In genomic region chr1:136773743-136774142, GRCm38 (mm10) we compare ENCODE assay signal across 10 mouse cellular contexts.
A peak's percentile ranks its signal among the peaks of the same experiment; 100 is the strongest.
DNase-seq lines count a peak whose midpoint lies in the region; TF ChIP-seq lines count a peak whose summit lies in the region.
"Had no signal": no experiment of that assay in that cellular context is flagged by ENCODE, and none has a peak within 500 bp of the region (broad histone marks: within the 10 kb centered on the region; RNA-seq: fewer than 3 reads in every experiment).

No protein-coding gene starts in this region.

- TF ChIP-seq EP300 in CH12.LX (IDR thresholded peaks at IDR 0.05; ENCODE audit: low read length) = no peak

- no peak overlapping the region for H3K4me3 ChIP-seq in layer of hippocampus, adult 2 months
- no peak overlapping the region for H3K4me3 ChIP-seq in CH12.LX (replicated peaks in 1 of 3; ENCODE audit: low read depth in 2 of 3, low read length in 2 of 3, poor library complexity in 1 of 3)
- H3K4me3 ChIP-seq: embryonic facial prominence, embryonic 15.5 days had no signal

- H3K9me3 ChIP-seq in CH12.LX (replicated peaks; ENCODE audit: low read length) = peaks cover 4% of the 10 kb centered on the region
- H3K9me3 ChIP-seq: embryonic facial prominence, embryonic 15.5 days had no signal

- peak; percentile 55 for TF ChIP-seq RAD21 in CH12.LX (IDR thresholded peaks at IDR 0.05; ENCODE audit: low read depth, low read length)

- no peaks in the 10 kb centered on the region for H3K27me3 ChIP-seq in CH12.LX (replicated peaks)
- H3K27me3 ChIP-seq: embryonic facial prominence, embryonic 15.5 days had no signal

- no peak overlapping the region for H3K4me2 ChIP-seq in CH12.LX (ENCODE audit: insufficient read depth, low read depth, poor library complexity, severe bottlenecking)
- H3K4me2 ChIP-seq: embryonic facial prominence, embryonic 15.5 days had no signal

- no peak for DNase-seq in layer of hippocampus, adult 2 months (ENCODE audit: low spot score in 2 of 2)
- DNase-seq in layer of hippocampus, postnatal 10 days (ENCODE audit: low spot score in 2 of 2) = no peak
- peak; percentile 15 for DNase-seq in 416B (ENCODE audit: low read depth)
- DNase-seq in CH12.LX (ENCODE audit: extremely low read depth) = peak; percentile 21
- no peak for DNase-seq in brain, embryonic 14.5 days (ENCODE audit: low read depth)
- no peak for DNase-seq in embryo, embryonic 10 days (ENCODE audit: low spot score)
- DNase-seq in ovary, postnatal 14 days (ENCODE audit: low spot score) = no peak
- DNase-seq: cerebellum, postnatal 25 days; kidney, adult 18-20 months had no signal

- no peak for TF ChIP-seq POLR2A in CH12.LX (IDR thresholded peaks at IDR 0.05; ENCODE audit: low read depth, low read length)
- no peak for TF ChIP-seq POLR2A in brain, embryonic 14.5 days (IDR thresholded peaks at IDR 0.05; ENCODE audit: borderline replicate concordance, extremely low read depth, insufficient read depth, insufficient read length, poor library complexity, severe bottlenecking)

- no peaks in the 10 kb centered on the region for H3K36me3 ChIP-seq in CH12.LX (replicated peaks in 1 of 2; ENCODE audit: control insufficient read depth in 1 of 2, insufficient read depth in 1 of 2, low read length in 1 of 2)
- H3K36me3 ChIP-seq: embryonic facial prominence, embryonic 15.5 days had no signal

- H3K9ac ChIP-seq in CH12.LX (ENCODE audit: insufficient read depth, low read depth) = no peak overlapping the region
- H3K9ac ChIP-seq: embryonic facial prominence, embryonic 15.5 days had no signal

- dilution Hi-C loops in CH12.LX (cut with MboI; ENCODE audit: extremely low pct_ligation_motif_present, extremely low pct_unique_long_range_greater_than_20kb, low sequenced_read_pairs) = no loop called here

- peaks cover 2 to 11% of the 10 kb centered on the region in 2 experiments; a peak in 3 of 4 replicates for H3K4me1 ChIP-seq in CH12.LX (ENCODE audit: control insufficient read depth in 1 of 2, insufficient read depth in 2 of 2)

- peak; percentile 73 for TF ChIP-seq CTCF in layer of hippocampus, adult 2 months (conservative IDR thresholded peaks at IDR 0.05)
- TF ChIP-seq CTCF in CH12.LX (conservative IDR thresholded peaks at IDR 0.05 in 1 of 2, IDR thresholded peaks at IDR 0.05 in 1 of 2; ENCODE audit: low read depth in 2 of 2, low read length in 2 of 2) = peak; percentile 40 to 54; a peak in 3 of 4 replicates
- peak; percentile 28; the same call in 1 of the 2 replicates for TF ChIP-seq CTCF in brain, embryonic 14.5 days (IDR thresholded peaks at IDR 0.05; ENCODE audit: borderline replicate concordance, extremely low read depth, insufficient read depth, insufficient read length)

- H3K79me2 ChIP-seq in CH12.LX (replicated peaks; ENCODE audit: control insufficient read depth, extremely low read depth, insufficient read depth, poor library complexity, severe bottlenecking) = no peaks in the 10 kb centered on the region

- no peak overlapping the region for H3K27ac ChIP-seq in layer of hippocampus, adult 2 months
- no peak overlapping the region for H3K27ac ChIP-seq in CH12.LX (ENCODE audit: insufficient read depth, low read depth)
- H3K27ac ChIP-seq: embryonic facial prominence, embryonic 15.5 days had no signal

- in situ Hi-C loops in CH12.LX (cut with MboI; ENCODE audit: low pct_ligation_motif_present, low pct_unique_long_range_greater_than_20kb, low sequenced_read_pairs) = loop anchor here (25.0 kb wide), 1 partner anchor 339 kb away; no protein-coding TSS in a partner anchor

TF ChIP-seq in CH12.LX, 34 proteins besides CTCF, POLR2A, EP300 and RAD21:
- TF ChIP-seq SMC3 (IDR thresholded peaks at IDR 0.05; ENCODE audit: low read depth, low read length) = peak; percentile 29; the same call in 1 of the 2 replicates
- no peak for TF ChIP-seq TBP (conservative IDR thresholded peaks at IDR 0.05; ENCODE audit: low read depth, low read length)
TF ChIP-seq in CH12.LX: peak in this region for 1.

Comparison
In these comparisons a context has a peak if more than half of its experiments do, and no peak if none do; other contexts are left out.
1. DNase-seq: peak in 416B (single experiment) and CH12.LX (single experiment); none in layer of hippocampus, adult 2 months (0 of 2), layer of hippocampus, postnatal 10 days (0 of 2), brain, embryonic 14.5 days (single experiment), embryo, embryonic 10 days (single experiment) and ovary, postnatal 14 days (single experiment).
2. Peak in every context shown above with its lines, with median percentiles within 50 percentile points of each other: CTCF ChIP-seq.